1 mouse cellular context compared by ENCODE assay signal in the genomic region with DNA sequence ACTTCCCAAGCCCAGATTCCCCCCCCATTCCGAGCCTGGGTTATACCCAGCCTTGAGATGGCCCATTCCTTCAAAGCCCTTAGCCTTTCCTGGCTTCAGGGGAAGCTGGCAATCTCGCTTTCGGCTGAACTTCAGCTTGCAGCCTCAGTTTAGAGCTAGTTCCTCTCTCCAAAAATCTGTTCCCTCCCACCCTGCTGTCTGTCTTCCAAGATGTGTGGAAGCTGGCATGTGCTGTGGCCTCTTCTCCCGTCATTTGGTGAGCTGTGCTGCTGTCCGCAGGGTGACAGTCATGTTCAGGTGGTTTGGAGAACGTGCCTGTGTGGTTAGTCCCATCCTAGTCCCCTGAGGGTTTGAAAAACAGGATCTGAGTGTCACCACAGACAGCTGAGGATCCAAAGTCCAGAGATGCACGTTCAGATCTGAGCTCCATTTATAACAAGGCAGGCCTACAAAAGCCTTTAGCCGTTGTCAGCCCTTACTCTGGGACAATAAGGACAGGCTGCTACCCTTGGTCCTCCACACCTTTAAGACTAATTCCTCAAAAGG.
TF ChIP-seq lines count a peak whose summit lies in the region.

No protein-coding gene starts in this region.

TF ChIP-seq in CH12.LX, 34 proteins besides CTCF, POLR2A, EP300 and RAD21:
- TF ChIP-seq GABPA (IDR thresholded peaks at IDR 0.05; ENCODE audit: insufficient replicate concordance, low read depth, low read length) (no peak), MAFK (IDR thresholded peaks at IDR 0.05; ENCODE audit: insufficient replicate concordance, low read length) (no peak), BHLHE40 (IDR thresholded peaks at IDR 0.05; ENCODE audit: low read depth, low read length) (peak; percentile 63)
